Mouse (Mus musculus) gastrocnemius, postnatal 4 days (tissue): Measurements from ENCODE around the gene Ak8. TPM values are rescaled to one million over a fixed set of nuclear protein-coding genes. Genes with fewer than 3 reads are reported as not detected.
A peak's percentile ranks its signal among the peaks of the same experiment; 100 is the strongest.

Experiments
- DNase-seq, 2 experiments: peaks; one replicate each; pipeline ENCODE4 v3.0.0; 2021 to 2022; ENCODE audit warnings: low spot score in 2 of 2, mixed read lengths in 2 of 2
- long read RNA-seq, 2 experiments: library from polyadenylated mRNA; stranded (forward); transcript quantifications; one replicate each; pipeline ENCODE4 v2.0.0; 2021
- total RNA-seq, 2 experiments: library from RNA; stranded (reverse); gene quantifications; 2 replicates each; pipeline ENCODE4 v1.2.3; 2021

The Ak8 gene
- under 1 TPM in 1 of 2 experiments, not detected in 1; 0.23 TPM for total RNA-seq
- long read RNA-seq, experiment 1, partial matches to known transcripts, result 1 of 1 reads
- long read RNA-seq, experiment 1, other reads (novel, unspliced or antisense), result 0 of 1 reads
- long read RNA-seq, experiment 2, partial matches to known transcripts, result 0 of 1 reads
- long read RNA-seq, experiment 2, other reads (novel, unspliced or antisense), result 1 of 1 reads

DNA sequence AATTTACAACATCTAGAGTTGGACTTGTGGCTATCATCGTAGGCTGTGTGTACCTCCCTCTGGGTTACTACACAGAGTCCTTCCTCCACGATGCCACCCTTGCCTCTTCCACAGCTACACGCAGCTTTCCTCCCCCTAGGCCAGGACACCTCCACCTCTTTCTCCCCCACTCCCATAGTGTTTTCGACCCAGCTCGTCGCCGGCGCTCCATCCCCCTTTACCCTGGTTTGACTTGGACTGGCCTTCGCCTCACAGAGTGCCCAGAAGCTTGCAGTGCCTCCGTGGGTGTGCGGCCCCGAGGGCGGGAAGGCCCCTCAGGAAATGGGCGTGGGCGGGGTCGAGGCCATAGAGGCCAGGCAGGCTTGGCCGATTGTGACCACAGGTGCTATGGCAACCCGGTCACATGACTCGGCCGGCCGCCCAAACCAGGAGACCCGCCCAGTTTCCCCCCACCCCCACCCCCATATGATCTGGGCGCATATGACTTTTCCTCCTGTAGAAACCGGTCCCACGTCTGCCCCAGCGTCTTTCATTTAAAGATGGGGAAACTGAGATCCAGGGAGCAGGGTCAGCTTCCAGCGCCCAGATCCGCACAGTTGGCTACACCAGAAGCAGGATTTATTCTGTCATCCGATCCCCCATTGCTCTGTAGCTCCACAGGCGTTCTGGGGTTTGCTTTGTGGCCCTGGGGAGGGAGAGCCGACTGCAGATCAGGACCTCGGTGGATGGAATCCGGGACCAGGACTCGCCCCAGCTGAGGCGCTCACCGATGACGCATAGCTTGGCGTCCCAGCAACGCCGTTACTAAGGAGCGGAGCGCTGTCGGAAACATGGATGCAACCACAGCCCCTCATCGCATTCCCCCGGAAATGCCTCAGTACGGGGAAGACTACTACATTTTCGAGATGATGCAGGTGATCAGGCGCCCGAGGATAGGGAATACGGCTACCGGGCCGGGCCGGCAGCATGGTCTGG lies at the start of gene Ak8, which contains the start of gene Spaca9:
Gene Ak8, plus strand, starts transcription at position 804 of the 975 bp plus-strand sequence.
Gene Spaca9, minus strand, starts transcription at position 367 of the 975 bp plus-strand sequence.
- peak; percentile 75 to 85 for DNase-seq

DNA sequence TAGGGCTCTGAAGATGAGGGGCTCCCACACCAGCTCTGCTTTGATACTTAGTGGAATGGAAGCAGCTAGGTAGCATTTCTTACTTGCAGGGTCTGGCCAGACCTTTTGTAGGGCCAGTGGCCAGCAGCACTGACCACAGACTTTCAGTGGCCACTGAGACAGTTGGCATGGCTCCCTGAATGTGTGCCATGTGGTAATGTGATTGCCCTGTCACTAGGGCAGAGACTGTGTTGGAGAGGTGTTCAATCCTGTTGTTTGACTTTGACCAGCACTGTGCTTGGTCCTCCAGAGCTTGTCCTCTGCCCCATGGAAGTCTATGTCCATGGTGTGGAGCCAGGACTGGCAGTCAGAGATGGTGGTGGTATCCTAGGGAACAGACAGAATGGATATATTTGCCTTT lies 49.4 kb upstream of the Ak8 start:
- DNase-seq, result peak in 1 of 2 experiments; percentile 13

DNA sequence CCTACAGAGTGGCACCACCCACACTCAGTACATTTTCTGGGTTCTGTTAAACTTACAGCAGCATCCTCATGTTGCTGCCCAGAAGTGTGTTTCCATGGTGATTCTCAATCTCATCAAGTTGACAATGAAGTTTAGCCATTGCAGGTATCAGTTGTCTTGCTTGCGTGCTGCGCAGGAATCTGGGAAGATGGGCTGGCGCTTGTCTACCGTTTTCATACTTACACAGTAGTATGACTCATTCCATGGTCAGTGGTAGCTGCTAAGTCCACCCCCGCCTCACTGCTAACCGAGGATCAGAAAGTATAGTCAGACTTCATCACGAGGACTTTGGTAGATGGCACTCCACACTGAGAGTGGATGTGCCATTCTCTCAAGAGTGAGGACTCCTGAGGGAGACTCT lies 46.6 kb upstream of the Ak8 start:
- no peak for DNase-seq

DNA sequence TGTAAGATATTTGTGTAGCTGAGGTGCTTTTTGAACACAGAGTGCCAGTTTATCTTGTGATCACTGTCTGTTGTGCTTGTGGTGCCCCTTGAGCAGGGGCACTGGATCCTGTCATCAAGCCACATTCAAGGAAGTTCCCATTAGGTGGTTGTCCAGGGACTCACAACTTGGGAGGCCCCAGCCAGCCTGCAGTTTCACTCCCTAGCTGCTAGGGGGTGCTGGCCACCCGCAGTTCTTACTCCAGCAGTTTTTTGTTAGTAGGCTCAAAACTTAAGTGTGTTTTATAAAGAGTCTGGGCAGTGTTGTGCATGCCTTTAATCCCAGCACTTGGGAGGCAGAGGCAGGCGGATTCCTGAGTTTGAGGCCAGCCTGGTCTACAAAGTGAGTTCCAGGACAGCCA lies 45.7 kb upstream of the Ak8 start:
- DNase-seq, result no peak

DNA sequence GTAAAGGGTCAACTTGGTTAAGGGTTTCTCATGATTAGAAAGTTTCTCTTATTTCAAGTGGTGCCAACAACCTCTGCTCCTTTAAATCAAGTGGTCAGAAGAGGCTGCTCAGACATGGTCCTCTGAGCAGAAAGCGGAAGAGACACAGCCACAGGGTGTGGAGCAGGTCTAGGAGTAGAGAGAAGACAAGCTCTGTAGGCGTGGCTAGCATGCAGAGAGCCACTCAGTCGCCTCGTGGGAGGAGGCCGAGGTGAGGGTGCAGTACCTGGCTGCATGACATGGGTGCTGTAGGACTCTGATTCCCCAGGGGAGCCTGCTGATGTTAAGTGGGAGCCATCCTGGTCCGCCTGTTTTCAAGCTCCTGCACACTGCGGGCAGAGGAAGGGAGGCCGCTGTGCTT lies 43.7 kb upstream of the Ak8 start:
- DNase-seq, result no peak

DNA sequence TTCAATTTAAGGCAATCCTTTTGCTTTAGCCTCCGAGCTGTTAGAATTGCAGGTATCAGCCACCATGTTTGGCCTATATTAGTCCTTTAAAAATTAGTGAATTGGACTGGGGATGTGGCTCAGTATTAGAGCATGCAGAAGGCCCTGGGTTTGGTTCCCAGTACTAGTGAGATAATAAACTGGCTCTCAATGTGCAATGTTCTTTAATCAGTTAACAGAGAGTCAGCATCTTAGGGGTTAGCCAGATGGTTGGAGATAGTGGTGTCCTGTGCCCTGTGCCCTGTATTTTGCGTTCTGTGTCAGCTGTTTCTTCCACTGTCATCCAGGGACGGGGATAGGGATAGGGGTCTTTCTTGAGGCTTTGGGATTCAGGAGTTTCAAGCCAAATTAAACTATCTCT lies 37.1 kb upstream of the Ak8 start:
- no peak for DNase-seq

DNA sequence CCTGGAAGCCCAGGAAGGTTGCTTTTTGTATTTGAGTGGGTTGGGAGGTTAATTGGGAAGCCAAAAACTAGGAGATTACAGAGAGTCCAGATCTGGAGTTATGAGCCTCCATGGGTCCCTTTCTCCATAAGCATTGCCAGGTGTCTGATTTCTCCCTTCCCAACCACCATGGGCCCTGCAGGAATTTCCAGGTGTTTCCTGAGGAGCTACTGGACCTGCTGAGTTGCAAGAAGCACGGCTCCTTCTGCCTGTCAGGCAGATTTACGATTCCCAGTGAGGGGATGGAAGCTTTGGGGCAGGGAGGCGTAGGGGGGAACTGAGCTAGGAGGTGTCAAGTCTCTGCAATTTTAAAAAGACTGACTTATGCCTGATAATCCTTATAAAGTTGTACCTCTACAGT lies 34.1 kb upstream of the Ak8 start:
- no peak for DNase-seq

DNA sequence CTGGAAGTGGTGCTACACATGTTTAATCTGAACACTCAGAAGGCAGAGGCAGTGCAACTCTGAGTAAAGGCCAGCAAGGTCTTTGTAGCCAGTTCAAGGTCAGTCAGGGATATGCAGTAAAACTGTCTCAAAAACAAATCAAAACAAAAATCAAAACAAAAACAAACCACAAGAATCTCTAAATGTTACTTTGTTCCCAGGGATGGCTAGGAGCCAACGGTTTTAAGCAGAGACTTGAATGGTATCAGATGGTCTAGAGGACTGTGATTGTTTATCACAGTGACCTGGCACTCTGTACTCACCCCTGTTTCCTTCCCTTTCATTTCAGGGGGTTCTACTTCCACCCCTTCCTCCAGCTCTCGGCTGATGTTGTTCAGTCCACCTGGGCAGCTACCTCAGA lies 28.5 kb upstream of the Ak8 start:
- DNase-seq, result no peak

DNA sequence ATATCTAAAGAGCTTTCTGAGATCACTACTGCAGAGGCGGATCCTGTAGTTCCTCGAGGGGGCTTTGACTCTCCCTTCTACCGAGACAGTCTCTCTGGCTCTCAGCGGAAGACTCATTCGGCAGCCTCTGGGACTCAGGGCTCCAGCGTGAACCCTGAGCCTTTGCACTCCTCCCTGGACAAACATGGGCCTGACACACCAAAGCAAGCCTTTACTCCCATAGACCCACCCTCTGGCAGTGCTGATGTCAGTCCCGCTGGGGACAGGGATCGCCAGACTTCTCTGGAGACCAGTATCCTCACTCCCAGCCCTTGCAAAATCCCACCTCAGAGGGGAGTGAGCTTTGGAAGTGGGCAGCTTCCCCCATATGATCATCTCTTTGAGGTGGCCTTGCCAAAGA lies 24.0 kb upstream of the Ak8 start:
- no peak for DNase-seq

DNA sequence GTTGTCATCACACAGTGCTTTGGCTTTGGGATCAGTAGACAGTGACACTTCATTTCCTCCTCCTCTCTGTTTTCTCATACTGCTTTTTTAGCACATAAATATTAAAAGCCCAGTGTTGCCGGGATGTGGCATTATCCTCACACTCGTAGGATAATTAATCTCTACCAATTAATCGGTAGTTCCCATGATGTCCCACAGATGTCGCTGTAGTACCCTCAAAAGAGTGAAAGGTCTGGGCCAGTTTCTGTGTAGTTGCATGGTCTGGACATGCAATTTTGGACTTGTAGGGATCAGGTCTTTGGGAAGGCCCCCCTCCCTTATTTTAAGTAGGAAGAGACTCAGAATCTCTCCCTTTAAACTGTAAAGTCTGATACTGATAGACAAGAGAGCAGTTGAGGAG lies 19.3 kb upstream of the Ak8 start:
- no peak for DNase-seq

DNA sequence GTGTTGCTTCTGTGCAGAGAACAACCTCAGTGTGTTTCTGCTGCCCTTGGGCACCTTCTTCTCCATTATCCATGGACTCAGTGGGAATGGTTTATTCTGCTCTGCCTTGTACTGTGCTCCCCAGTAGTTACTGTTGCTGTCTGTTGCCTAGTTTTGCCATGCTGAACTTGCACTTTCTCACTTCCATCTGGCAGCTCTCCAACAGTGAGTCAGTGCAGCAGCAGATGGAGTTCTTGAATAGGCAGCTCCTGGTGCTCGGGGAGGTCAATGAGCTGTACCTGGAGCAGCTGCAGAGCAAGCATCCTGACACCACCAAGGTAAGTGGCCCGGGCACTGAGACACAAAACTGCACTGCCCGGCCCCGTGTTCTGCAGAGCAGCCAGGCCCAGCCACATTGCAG lies 18.2 kb upstream of the Ak8 start:
- no peak for DNase-seq

DNA sequence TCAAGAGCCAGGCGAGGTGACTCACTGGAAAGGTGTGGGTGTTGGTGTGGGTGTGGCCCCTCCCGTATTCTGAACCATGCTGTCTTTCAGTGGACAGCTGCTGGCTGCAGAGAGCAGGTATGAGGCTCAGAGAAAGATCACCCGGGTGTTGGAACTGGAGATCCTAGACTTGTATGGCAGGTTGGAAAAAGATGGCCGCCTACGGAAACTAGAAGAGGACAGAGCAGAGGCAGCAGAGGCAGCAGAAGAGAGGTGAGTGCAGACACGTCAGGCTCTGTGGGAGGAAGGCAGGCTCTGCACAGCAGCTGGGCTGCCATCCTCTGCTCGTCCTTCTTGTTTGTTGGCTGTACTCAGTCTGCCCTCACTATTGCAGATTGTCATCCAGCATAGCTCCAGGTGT lies 14.1 kb upstream of the Ak8 start:
- DNase-seq, result no peak

DNA sequence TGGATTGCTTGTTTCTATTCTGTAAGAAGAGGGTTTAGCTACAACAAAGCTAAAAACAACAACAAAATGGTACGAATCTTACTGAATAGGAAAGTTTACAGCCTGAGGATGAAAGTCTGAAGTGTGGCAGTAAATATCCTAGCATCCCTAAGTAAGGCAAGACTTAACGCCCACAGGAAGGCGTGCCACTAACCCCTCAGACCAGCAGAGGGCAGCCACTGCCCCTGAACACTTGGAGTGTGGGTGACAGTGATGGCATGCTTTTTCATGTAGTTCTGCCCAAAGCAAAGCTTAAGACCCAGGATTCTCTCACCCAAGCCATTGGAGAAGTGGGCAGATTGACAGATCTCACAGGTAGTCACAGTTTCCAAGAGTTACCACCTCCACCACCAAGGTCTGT lies 11.5 kb upstream of the Ak8 start:
- DNase-seq, result no peak

DNA sequence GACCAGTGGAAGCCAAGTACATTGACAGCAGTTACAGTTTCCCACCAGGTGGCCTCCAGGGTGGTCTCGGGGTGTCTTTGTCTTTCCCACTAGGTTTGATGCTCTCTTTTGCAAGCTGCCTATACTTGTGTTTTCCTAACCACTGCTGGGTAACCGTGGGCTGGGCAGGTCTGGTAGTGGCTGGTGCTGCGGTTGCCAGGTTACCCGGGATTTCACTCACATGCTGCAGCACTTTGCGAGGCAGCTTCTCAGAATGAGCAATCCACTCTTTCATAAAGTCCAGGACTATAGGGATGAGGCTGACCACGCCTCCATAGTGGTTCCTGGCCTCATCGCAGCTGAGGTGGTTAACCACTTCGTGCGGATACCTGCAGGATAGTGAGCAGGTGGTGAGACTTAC lies 7.3 kb upstream of the Ak8 start:
- DNase-seq, result no peak

DNA sequence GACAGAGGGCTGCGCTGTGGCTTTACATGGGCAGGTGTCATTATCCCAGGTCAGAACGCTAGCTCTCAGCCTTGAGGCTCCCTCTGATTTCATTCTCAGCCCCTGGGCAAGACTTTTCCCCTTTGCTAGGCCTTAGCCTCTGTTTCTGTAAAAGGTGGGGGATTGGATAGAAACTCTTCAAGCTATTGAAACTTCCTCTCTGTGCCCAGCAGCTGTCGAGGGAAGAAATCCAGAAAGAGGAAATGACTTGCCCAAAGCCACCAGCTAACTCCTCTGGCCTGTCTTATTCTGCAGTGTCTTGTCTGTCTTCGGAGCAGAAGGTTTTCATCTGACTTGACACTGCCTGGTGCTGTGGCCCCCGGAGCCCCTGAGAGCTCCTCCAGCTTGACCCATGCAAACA lies 1.4 kb upstream of the Ak8 start:
- no peak for DNase-seq

DNA sequence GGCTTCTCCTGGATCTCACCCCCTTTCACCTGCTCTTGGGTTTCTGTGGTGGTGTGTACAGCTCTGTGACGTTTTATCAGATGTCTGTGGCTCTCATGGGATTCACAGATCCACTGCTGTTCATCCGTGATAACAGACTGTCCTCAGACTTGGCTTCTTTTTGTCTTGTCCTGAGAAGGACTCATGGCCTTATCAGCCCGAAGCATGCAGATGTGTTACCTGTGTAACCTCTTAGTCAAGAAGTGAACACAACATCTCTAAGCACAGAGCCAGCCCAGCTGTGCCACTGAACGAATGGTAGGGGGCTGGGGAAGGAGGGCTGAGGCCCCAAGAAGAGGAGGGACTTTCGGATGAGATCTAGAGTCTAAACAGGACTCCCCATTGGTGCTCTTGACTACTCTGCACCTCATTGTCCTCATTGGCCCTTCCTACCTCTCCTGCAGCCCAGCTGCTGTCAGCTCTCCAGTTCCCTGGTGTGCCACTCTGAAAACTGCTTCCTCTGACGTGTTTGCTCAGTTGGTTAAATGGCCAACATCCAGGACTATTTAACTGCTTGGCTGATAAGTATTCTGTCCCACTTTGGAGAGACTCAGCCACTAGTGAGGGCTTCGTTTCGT lies 1.8 kb downstream of the Ak8 start:
- DNase-seq, result no peak

DNA sequence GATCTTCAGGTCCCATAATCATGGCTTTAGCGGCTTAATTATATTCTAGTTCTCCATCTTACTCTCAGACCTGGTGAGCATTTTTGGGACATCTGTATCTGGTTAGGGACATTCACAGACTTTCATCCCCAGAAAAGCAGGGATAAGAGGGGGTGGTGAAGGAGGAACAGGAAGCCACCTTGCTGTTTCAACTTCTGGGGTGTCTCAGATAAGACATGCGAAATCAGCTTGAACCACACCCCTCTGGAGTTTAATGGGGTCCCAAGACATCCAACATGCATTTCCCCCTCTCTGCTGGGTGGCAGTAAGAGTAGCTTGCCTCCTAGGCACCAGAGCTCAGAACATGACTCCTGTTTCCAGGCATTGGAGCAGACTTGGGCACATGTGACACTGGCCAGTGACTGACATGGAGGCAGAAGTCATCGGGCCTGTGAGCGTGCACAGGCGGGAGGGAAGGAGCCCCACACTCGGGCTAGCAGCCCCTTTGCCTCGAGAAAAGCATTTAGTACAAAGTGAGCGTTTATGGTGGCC lies 6.2 kb downstream of the Ak8 start:
- no peak for DNase-seq

DNA sequence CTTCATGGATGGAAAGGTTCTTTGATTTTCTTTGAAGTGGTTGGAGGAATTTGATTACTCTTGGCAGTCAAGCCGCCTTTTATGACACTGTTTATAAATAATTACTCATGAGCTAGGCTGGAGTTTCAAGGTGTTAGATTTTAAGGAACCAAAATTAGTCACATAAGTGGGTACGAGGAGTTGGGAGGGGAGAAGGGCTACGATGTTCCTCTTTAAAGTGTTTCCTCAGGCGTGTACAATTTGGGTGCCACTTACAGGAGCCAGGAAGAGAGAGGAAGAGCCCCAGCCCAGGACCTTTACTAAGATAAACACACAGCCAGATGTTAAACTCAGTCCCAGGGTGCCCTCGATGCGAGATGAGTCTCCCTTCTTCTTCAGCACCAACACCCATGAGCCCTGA lies 6.8 kb downstream of the Ak8 start:
- DNase-seq, result no peak

DNA sequence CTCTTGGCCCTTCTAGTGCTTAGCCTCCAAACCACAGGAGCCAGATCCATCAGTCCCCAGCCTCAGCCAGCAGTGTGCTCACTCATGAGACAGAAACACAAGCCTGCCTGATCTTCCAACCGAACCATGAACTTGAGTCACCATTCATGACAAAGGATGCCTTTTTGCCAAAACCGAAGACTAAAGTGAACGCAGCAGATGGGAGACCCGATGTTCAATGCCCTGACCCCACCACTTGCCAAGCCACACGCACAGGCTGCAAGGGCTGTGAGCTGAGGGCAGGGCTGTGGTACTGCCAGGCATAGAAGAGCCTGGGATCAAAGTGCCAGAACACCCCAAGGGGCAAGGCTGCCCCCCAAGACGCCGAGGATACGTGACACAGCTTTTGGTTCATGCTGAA lies 13.1 kb downstream of the Ak8 start:
- DNase-seq, result no peak

DNA sequence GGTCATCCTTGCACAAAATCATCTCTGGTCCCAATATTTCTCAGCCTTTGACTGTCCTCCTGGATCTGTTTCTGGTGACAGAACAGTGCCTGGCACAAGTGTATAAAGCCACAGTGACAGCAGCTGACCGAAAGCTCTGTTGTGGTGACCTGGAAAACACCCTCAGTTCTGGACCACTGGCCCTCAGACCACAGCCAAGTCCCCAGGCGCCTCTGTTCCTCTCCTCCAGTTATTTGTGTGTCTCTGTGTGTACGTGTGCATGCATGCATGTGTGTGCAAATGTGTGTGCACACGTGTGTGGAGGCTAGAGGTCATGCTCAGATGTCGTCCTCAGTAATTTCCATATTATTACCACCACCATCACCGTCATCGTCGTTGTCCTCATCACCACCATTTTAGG lies 22.5 kb downstream of the Ak8 start:
- no peak for DNase-seq

DNA sequence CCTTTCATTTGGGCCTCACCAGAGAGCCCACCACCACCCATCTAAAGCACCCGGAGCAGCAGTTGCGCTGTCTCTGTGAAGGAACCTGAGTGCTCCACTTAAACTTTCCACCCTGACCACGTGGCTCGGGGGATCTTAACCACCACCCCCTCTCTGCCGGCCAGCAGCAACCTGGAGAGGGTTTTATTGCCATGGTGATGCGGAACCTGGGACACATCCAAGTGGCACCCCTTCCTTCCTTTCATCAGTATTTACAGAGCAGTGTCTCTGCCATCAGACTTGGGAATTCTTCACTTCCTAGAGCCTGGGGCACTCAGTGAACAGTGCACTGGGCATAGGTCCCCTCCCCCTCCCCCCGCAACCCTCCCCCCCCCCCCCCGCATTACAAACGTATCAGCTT lies 23.9 kb downstream of the Ak8 start:
- no peak for DNase-seq

DNA sequence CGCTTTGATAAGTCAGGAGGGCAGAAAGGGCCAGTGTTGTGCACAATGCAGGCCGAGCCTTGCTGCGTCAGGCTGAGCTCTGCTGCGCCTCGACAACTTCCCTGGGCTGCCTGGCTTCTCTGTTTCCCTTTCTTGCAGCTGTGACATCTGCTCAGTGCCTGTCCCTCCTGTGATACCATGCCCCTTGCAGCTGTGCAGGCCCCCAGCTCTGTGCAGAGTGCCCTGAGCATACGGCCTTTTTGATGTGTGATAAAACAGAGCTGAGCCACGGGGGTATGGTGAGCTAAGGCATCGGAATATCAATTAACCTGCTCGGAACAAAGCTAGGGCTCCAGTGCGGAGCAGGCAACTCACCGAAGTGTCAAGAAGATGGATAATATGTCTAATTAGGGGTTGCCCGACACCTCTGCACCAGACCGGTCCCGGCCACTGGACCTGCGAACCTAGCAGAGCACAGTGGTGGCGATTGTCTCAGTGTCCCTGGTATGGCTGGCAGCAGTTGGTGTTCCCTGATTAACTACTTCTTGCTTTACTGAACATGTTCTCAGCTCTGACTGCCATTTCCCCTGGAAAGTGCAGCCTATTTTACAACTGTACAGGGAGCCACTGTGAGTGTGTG lies 27.9 kb downstream of the Ak8 start:
- DNase-seq, result no peak
